ENCODE assay signal across 11 mouse cellular contexts in genomic region chr9:70269349-70269748, GRCm38 (mm10).
DNase-seq lines count a peak whose midpoint lies in the region; ATAC-seq and TF ChIP-seq lines count a peak whose summit lies in the region.
"Had no signal": no experiment of that assay in that cellular context is flagged by ENCODE, and none has a peak within 500 bp of the region (broad histone marks: within the 10 kb centered on the region; RNA-seq: fewer than 3 reads in every experiment).

No protein-coding gene starts in this region.

- TF ChIP-seq CTCF in heart, postnatal 0 days (IDR thresholded peaks at IDR 0.05; ENCODE audit: low read depth): no peak
- no peak for TF ChIP-seq CTCF in hindbrain, postnatal 0 days (IDR thresholded peaks at IDR 0.05; ENCODE audit: low read depth)

- no peak overlapping the region for H3K4me2 ChIP-seq in heart, postnatal 0 days (ENCODE audit: low read depth, low read length)
- H3K4me2 ChIP-seq in neural tube, embryonic 11.5 days (ENCODE audit: low read depth): no peak overlapping the region
- no peak overlapping the region for H3K4me2 ChIP-seq in neural tube, embryonic 15.5 days
- H3K4me2 ChIP-seq in hindbrain, postnatal 0 days (ENCODE audit: low read depth, low read length): no peak overlapping the region
- no peak overlapping the region for H3K4me2 ChIP-seq in stomach, embryonic 16.5 days (ENCODE audit: low read depth, low read length)
- H3K4me2 ChIP-seq: neural tube, embryonic 13.5 days had no signal

- H3K4me1 ChIP-seq in heart, postnatal 0 days (ENCODE audit: control insufficient read depth, insufficient read depth): 0 out of 2 replicates have a peak, but pooled peaks cover 3% of the 10 kb centered on the region
- H3K4me1 ChIP-seq in neural tube, embryonic 11.5 days (ENCODE audit: control insufficient read depth, insufficient read depth, low read length): peaks cover 4% of the 10 kb centered on the region; the same call in 1 of the 2 replicates
- 0 out of 2 replicates have a peak, but pooled peaks cover 3% of the 10 kb centered on the region for H3K4me1 ChIP-seq in neural tube, embryonic 15.5 days
- no peaks in the 10 kb centered on the region for H3K4me1 ChIP-seq in hindbrain, postnatal 0 days (ENCODE audit: insufficient read depth, low read length)
- peaks cover 9% of the 10 kb centered on the region for H3K4me1 ChIP-seq in stomach, embryonic 16.5 days (ENCODE audit: control insufficient read depth, insufficient read depth, low read length)

- no peak for TF ChIP-seq EP300 in heart, postnatal 0 days (IDR thresholded peaks at IDR 0.05; ENCODE audit: low read depth)

- no peak for DNase-seq in heart, postnatal 0 days (ENCODE audit: low spot score)
- no peak for DNase-seq in heart, postnatal 4 days
- peak; percentile 38 for DNase-seq in neural tube, embryonic 11.5 days (ENCODE audit: low spot score)
- DNase-seq in hindbrain, postnatal 0 days (ENCODE audit: low spot score): peak; percentile 12
- DNase-seq in natural killer cell, adult 2 months (ENCODE audit: low spot score in 2 of 2): no peak
- DNase-seq in urinary bladder, postnatal 4 days (ENCODE audit: low spot score in 2 of 2): no peak
- DNase-seq: adrenal gland, postnatal 14 days had no signal

- 0 out of 2 replicates have a peak overlapping the region, but pooled peaks have one; percentile 11 for H3K27ac ChIP-seq in heart, postnatal 0 days (ENCODE audit: low read depth)
- H3K27ac ChIP-seq in neural tube, embryonic 11.5 days (ENCODE audit: low read depth, low read length): no peak overlapping the region
- H3K27ac ChIP-seq in neural tube, embryonic 15.5 days (replicated peaks): no peak overlapping the region; the same call in 1 of the 2 replicates
- no peak overlapping the region for H3K27ac ChIP-seq in hindbrain, postnatal 0 days
- peak overlapping the region; percentile 54; the same call in 1 of the 2 replicates for H3K27ac ChIP-seq in stomach, embryonic 16.5 days (ENCODE audit: low read length)
- H3K27ac ChIP-seq: liver, embryonic 14.5 days; neural tube, embryonic 13.5 days had no signal

- WGBS in heart, postnatal 0 days: 78% methylated on average over 10 of the region's 10 CpGs
- 45% methylated on average over 10 of the region's 10 CpGs for WGBS in neural tube, embryonic 11.5 days
- 28% methylated on average over 10 of the region's 10 CpGs for WGBS in neural tube, embryonic 15.5 days
- WGBS in hindbrain, postnatal 0 days: 26% methylated on average over 10 of the region's 10 CpGs
- WGBS in stomach, embryonic 16.5 days: 63% methylated on average over 10 of the region's 10 CpGs

- no peak overlapping the region for H3K9ac ChIP-seq in heart, postnatal 0 days (replicated peaks; ENCODE audit: low read depth, low read length)
- no peak overlapping the region for H3K9ac ChIP-seq in neural tube, embryonic 11.5 days (ENCODE audit: low read length)
- H3K9ac ChIP-seq in neural tube, embryonic 15.5 days (replicated peaks): no peak overlapping the region
- no peak overlapping the region for H3K9ac ChIP-seq in hindbrain, postnatal 0 days (replicated peaks; ENCODE audit: low read length)
- no peak overlapping the region for H3K9ac ChIP-seq in stomach, embryonic 16.5 days (ENCODE audit: low read length)
- H3K9ac ChIP-seq: liver, embryonic 14.5 days; neural tube, embryonic 13.5 days had no signal

- H3K27me3 ChIP-seq in heart, postnatal 0 days (ENCODE audit: control insufficient read depth, insufficient read depth, low read length): no peaks in the 10 kb centered on the region
- no peaks in the 10 kb centered on the region for H3K27me3 ChIP-seq in neural tube, embryonic 11.5 days (ENCODE audit: control insufficient read depth, insufficient read depth, low read length)
- no peaks in the 10 kb centered on the region for H3K27me3 ChIP-seq in neural tube, embryonic 15.5 days (replicated peaks)
- no peaks in the 10 kb centered on the region for H3K27me3 ChIP-seq in hindbrain, postnatal 0 days (ENCODE audit: insufficient read depth, low read length)
- no peaks in the 10 kb centered on the region for H3K27me3 ChIP-seq in stomach, embryonic 16.5 days (ENCODE audit: control insufficient read depth, insufficient read depth, low read length)
- H3K27me3 ChIP-seq: neural tube, embryonic 13.5 days had no signal

- H3K36me3 ChIP-seq in heart, postnatal 0 days (replicated peaks; ENCODE audit: control insufficient read depth, insufficient read depth, low read length): no peaks in the 10 kb centered on the region
- H3K36me3 ChIP-seq in neural tube, embryonic 11.5 days (ENCODE audit: control insufficient read depth, insufficient read depth, low read length): no peaks in the 10 kb centered on the region
- H3K36me3 ChIP-seq in neural tube, embryonic 15.5 days: no peaks in the 10 kb centered on the region
- H3K36me3 ChIP-seq in hindbrain, postnatal 0 days (ENCODE audit: insufficient read depth, low read length): no peaks in the 10 kb centered on the region
- no peaks in the 10 kb centered on the region for H3K36me3 ChIP-seq in stomach, embryonic 16.5 days (ENCODE audit: control insufficient read depth, insufficient read depth, low read length)
- H3K36me3 ChIP-seq: neural tube, embryonic 13.5 days had no signal

- no peak; the same call in 1 of the 2 replicates for ATAC-seq in heart, postnatal 0 days (ENCODE audit: insufficient read depth, low read depth)
- ATAC-seq in neural tube, embryonic 11.5 days (ENCODE audit: insufficient read depth, low FRiP score, low TSS enrichment): no peak
- ATAC-seq in neural tube, embryonic 15.5 days (ENCODE audit: low FRiP score): no peak
- peak; percentile 74; the same call in 1 of the 2 replicates for ATAC-seq in hindbrain, postnatal 0 days
- ATAC-seq in stomach, embryonic 16.5 days (ENCODE audit: insufficient read depth, low FRiP score): peak; percentile 70; the same call in 1 of the 2 replicates

- no peak overlapping the region for H3K4me3 ChIP-seq in heart, postnatal 0 days (ENCODE audit: low read depth, low read length)
- H3K4me3 ChIP-seq in neural tube, embryonic 11.5 days (ENCODE audit: low read depth, low read length): no peak overlapping the region
- no peak overlapping the region for H3K4me3 ChIP-seq in neural tube, embryonic 15.5 days (replicated peaks)
- no peak overlapping the region for H3K4me3 ChIP-seq in hindbrain, postnatal 0 days (ENCODE audit: low read length)
- no peak overlapping the region for H3K4me3 ChIP-seq in stomach, embryonic 16.5 days (replicated peaks; ENCODE audit: low read length)
- H3K4me3 ChIP-seq: neural tube, embryonic 13.5 days had no signal

- no peaks in the 10 kb centered on the region for H3K9me3 ChIP-seq in heart, postnatal 0 days (replicated peaks; ENCODE audit: control insufficient read depth, low read length)
- H3K9me3 ChIP-seq in neural tube, embryonic 11.5 days (ENCODE audit: control insufficient read depth, low read length): no peaks in the 10 kb centered on the region
- H3K9me3 ChIP-seq in neural tube, embryonic 15.5 days (replicated peaks): no peaks in the 10 kb centered on the region
- no peaks in the 10 kb centered on the region for H3K9me3 ChIP-seq in hindbrain, postnatal 0 days (ENCODE audit: low read length)
- no peaks in the 10 kb centered on the region for H3K9me3 ChIP-seq in stomach, embryonic 16.5 days (replicated peaks; ENCODE audit: control insufficient read depth, low read length)
- H3K9me3 ChIP-seq: neural tube, embryonic 13.5 days had no signal

Comparison
In these comparisons a context has a peak if more than half of its experiments do, and no peak if none do; other contexts are left out.
1. ATAC-seq: peak in hindbrain, postnatal 0 days (single experiment) and stomach, embryonic 16.5 days (single experiment); none in heart, postnatal 0 days (single experiment), neural tube, embryonic 11.5 days (single experiment) and neural tube, embryonic 15.5 days (single experiment).
2. DNase-seq: peak in neural tube, embryonic 11.5 days (single experiment) and hindbrain, postnatal 0 days (single experiment); none in heart, postnatal 0 days (single experiment), heart, postnatal 4 days (single experiment), natural killer cell, adult 2 months (0 of 2) and urinary bladder, postnatal 4 days (0 of 2).
3. H3K27ac ChIP-seq: peak in heart, postnatal 0 days (single experiment) and stomach, embryonic 16.5 days (single experiment); none in neural tube, embryonic 11.5 days (single experiment), neural tube, embryonic 15.5 days (single experiment) and hindbrain, postnatal 0 days (single experiment).